Mouse (Mus musculus) limb, embryonic 14.5 days (tissue): ENCODE data around the gene 1700069L16Rik. TPM values are rescaled to one million over a fixed set of nuclear protein-coding genes. Genes with fewer than 3 reads are reported as not detected.

Experiments
- ATAC-seq: fragments of 200-750 bp; cut with Nextera tagmentation; 2 replicates; pipeline ENCODE4 v1.8.0; 2017; ENCODE audit warnings: low read depth, moderate number of reproducible peaks, moderate TSS enrichment; ENCODE audit not compliant: low FRiP score
- DNase-seq: peaks from one replicate; pipeline ENCODE4 v3.0.0-alpha.2; 2015; ENCODE audit warnings: low spot score
- H3K27ac ChIP-seq: fragments of 300-500 bp; sonication (generic); replicated peaks from 2 replicates; pipeline ENCODE4 v1.5.1; 2014; ENCODE audit warnings: low read depth, mild to moderate bottlenecking, low read length, moderate library complexity, mixed read lengths
- H3K27me3 ChIP-seq: fragments of 300-500 bp; sonication (generic); 2 replicates; pipeline ENCODE4 v1.6.1; 2014; ENCODE audit warnings: low read length, mixed read lengths; ENCODE audit not compliant: control insufficient read depth, insufficient read depth
- H3K36me3 ChIP-seq: fragments of 300-500 bp; sonication (generic); 2 replicates; pipeline ENCODE4 v1.6.1; 2014; ENCODE audit warnings: mild to moderate bottlenecking, low read length, moderate library complexity, mixed read lengths; ENCODE audit not compliant: control insufficient read depth, insufficient read depth
- H3K4me1 ChIP-seq: fragments of 300-500 bp; sonication (generic); 2 replicates; pipeline ENCODE4 v1.6.1; 2014; ENCODE audit warnings: antibody characterized with exemption, low read length, mixed read lengths; ENCODE audit not compliant: control insufficient read depth, insufficient read depth
- H3K4me2 ChIP-seq: fragments of 300-500 bp; sonication (generic); replicated peaks from 2 replicates; pipeline ENCODE4 v1.6.1; 2014; ENCODE audit warnings: low read depth, mild to moderate bottlenecking, low read length, moderate library complexity; ENCODE audit not compliant: severe bottlenecking
- H3K4me3 ChIP-seq: fragments of 300-500 bp; sonication (generic); replicated peaks from 2 replicates; pipeline ENCODE4 v1.5.1; 2014; ENCODE audit warnings: low read length
- H3K9ac ChIP-seq: fragments of 300-500 bp; sonication (generic); 2 replicates; pipeline ENCODE4 v1.6.1; 2014; ENCODE audit warnings: mild to moderate bottlenecking, low read depth, low read length, moderate library complexity; ENCODE audit not compliant: severe bottlenecking
- H3K9me3 ChIP-seq: fragments of 300-500 bp; sonication (generic); 2 replicates; pipeline ENCODE4 v1.6.1; 2016; ENCODE audit warnings: low read length; ENCODE audit not compliant: control insufficient read depth
- POLR2A ChIP-seq: fragments of 200-500 bp; IDR thresholded peaks from 2 replicates; pipeline ENCODE4 v1.8.0; 2012; ENCODE audit warnings: inconsistent platforms, mild to moderate bottlenecking, moderate library complexity, borderline replicate concordance; ENCODE audit not compliant: insufficient read depth, insufficient read length; ENCODE audit errors: extremely low read depth
- WGBS: fragments of 180-500 bp; shearing (Covaris S2); extraction: QIAGEN DNeasy Blood & Tissue Kit; methylation state at CpG from one replicate; pipeline ENCODE4 v1.1.7; 2014; 5-methylcytosine and 5-hydroxymethylcytosine counted together
- polyA plus RNA-seq, 2 experiments: library from polyadenylated mRNA; depleted of rRNA in 1 of 2; stranded (reverse) in 1 of 2; unstranded in 1 of 2; fragments of >200 nt; fragmentation: Nextera tagmentation in 1 of 2; extraction: Ambion mirVana in 1 of 2; gene quantifications; 2 replicates each; pipeline versions ENCODE4 v1.2.1 to v1.2.3; 2012 to 2014

Gene 1700069L16Rik
- polyA plus RNA-seq, 2 experiments, result not detected

DNA sequence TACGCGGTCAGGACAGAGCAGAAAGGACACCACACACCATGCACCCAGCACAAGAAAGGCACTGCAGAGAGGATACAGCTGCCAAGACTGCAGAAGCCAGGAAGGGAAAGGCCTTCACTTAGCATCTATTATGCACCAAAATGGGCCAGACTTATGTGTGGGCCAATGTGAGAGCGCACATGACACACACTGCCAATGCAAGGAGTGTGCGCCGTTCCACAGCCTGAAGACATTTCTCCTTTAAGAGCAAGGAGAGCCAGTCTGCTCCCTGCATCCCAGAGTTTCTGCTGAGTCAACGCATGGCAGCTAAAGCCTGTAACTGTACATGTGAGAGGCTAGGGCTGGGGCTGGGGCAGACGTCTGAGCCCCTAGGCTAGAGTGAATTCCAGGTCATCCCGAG is 44.2 kb upstream of the 1700069L16Rik start:
- no peak for TF ChIP-seq POLR2A
- WGBS, result 90% methylated on average over 8 of the region's 8 CpGs
- H3K4me1 ChIP-seq, result peaks cover 18% of the 10 kb centered on the region
- no peak overlapping the region for H3K27ac ChIP-seq
- no peak for ATAC-seq
- H3K9ac ChIP-seq, result no peak overlapping the region
- no peak for DNase-seq
- H3K27me3 ChIP-seq, result no peaks in the 10 kb centered on the region
- peaks cover 32% of the 10 kb centered on the region for H3K36me3 ChIP-seq
- no peaks in the 10 kb centered on the region for H3K9me3 ChIP-seq
- H3K4me3 ChIP-seq, result no peak overlapping the region
- no peak overlapping the region for H3K4me2 ChIP-seq

DNA sequence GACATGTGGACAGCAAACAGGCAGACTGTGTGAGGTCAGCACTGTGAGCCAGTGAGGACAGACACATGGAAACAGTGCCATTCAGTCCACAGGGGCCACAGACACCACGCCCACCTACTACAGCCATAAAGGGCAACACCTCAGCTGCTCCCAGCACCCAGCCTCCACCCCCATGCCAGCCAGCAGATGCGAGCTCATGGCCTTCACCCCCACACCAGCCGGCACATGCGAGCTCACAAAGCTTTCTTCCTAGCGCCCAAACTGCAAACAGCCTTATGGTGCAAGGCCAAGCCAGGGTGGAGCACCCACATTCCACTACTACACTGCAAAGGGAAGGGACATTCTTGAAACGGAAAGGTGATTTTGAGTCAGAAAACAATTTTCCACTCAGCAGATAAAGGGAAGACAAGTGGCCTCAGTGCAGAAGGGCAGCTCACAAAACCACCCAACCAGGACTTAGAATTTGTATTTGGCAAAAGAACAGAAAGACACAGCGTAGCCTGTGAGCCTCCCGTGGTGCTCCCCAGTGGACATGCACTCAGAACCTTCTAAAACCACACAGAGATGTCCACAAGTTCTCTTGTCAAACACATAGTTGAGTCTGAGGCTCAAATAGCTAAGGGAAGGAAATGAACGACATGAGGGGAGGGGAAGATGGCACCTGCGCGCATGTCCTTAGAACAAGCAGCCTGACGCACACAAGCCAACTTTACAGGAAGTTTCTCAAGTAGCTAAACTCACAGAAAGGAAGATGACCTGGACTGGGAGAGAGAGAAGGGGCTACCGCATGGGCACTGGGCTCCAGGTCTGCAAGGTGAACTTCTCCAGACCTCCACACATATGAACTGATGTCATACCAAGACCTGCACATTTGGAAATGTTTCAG is 41.3 kb upstream of the 1700069L16Rik start:
- H3K4me2 ChIP-seq, result no peak overlapping the region
- 86% methylated on average over 13 of the region's 13 CpGs for WGBS

DNA sequence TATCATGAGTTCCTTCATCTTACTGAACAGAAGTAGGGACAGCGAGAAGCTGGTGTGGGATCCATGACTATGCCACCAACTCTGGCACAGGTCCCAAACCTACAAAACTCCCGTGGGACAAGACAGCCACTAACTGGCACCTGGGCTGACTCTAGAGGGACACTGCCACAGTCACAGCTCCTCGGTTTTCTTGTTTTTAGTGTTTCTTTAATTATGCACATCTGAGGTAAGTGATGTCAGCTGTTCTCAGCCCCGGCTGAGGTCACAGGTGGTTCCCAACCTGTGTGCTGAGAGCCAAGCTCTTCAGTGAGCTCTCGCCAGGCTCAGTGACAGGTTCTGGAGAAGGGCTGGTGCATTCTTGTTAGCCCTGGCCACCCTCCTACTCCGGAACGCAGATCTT is 39.9 kb upstream of the 1700069L16Rik start:
- Histone ChIP-seq H3K9ac (no peak overlapping the region), H3K36me3 (peaks cover 72% of the 10 kb centered on the region), H3K9me3 (no peaks in the 10 kb centered on the region), H3K27me3 (no peaks in the 10 kb centered on the region), H3K4me1 (peaks cover 1% of the 10 kb centered on the region; the same call in 1 of the 2 replicates), H3K4me3 (no peak overlapping the region), H3K4me2 (no peak overlapping the region), H3K27ac (no peak overlapping the region)
- DNase-seq (no peak), ATAC-seq (no peak)
- WGBS, result 88% methylated on average over 7 of the region's 7 CpGs
- TF ChIP-seq POLR2A, result no peak

More for the DNA sequence above, 41.3 kb upstream of the 1700069L16Rik start:
- no peaks in the 10 kb centered on the region for H3K9me3 ChIP-seq
- H3K9ac ChIP-seq, result no peak overlapping the region
- no peak for ATAC-seq
- H3K4me3 ChIP-seq, result no peak overlapping the region
- no peak overlapping the region for H3K27ac ChIP-seq
- peaks cover 58% of the 10 kb centered on the region for H3K36me3 ChIP-seq
- DNase-seq, result no peak
- peaks cover 14% of the 10 kb centered on the region for H3K4me1 ChIP-seq
- H3K27me3 ChIP-seq, result no peaks in the 10 kb centered on the region
- no peak for TF ChIP-seq POLR2A

DNA sequence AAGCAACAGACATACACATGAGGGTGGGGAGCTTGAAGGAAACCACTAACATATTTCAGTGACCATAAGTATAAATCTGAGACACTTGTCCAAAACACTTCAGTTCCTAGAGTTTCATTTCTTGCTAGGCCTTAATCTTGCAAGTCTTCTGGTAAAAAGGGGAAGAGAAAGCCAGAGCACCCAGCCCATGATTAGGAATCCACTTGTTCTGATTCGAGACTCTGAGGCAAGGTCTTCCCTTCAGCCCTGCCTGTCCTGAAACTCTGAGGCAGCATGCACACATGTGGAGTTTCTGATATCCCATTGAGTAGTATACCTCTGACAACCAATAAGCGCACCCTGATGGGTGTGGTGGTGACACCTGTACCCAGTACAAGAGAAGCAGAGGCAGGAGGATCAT is 37.0 kb upstream of the 1700069L16Rik start:
- WGBS, result 88% methylated on average over 2 of the region's 2 CpGs
- DNase-seq, result no peak

DNA sequence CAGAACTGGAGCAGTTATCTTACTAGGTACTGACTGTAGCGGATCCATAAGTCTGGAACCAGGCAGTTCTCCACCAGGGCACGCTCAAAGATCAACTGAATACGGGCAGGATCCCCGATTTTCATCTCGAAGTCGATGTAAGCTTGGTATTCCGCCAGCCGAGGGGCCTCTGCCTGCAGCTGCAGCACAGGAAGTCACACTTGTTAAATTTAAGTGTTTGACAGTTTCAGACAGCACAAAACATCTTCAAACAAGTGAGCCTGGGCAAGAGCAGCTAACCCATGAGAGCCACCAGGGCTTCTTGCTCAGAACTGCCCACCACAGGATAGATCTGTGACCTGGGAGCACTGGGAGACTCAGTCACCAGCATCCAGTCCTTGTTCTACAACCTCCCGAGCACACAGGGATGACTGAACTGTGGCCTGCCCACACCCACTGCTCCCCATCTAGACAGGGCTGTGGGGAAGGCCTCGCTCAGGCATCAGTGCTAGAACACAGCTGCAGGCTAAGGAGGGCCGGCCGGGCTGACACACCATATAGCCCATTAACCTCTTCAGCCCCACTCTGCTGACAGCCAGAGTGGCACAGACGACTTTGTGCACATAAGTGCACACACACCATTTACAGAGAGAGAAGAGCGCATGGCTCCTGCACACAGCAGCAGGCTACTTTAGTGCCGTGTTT is 30.9 kb upstream of the 1700069L16Rik start:
- TF ChIP-seq POLR2A, result no peak
- no peak for ATAC-seq
- Histone ChIP-seq H3K4me2 (no peak overlapping the region), H3K9ac (no peak overlapping the region), H3K4me3 (no peak overlapping the region), H3K4me1 (no peaks in the 10 kb centered on the region), H3K36me3 (peaks cover 99% of the 10 kb centered on the region), H3K27ac (no peak overlapping the region), H3K27me3 (no peaks in the 10 kb centered on the region), H3K9me3 (no peaks in the 10 kb centered on the region)
- DNase-seq, result no peak
- 87% methylated on average over 15 of the region's 15 CpGs for WGBS

More for the DNA sequence above, 37.0 kb upstream of the 1700069L16Rik start:
- Histone ChIP-seq H3K9ac (no peak overlapping the region), H3K4me1 (no peaks in the 10 kb centered on the region), H3K9me3 (no peaks in the 10 kb centered on the region), H3K4me3 (no peak overlapping the region), H3K4me2 (no peak overlapping the region), H3K27ac (no peak overlapping the region), H3K27me3 (no peaks in the 10 kb centered on the region), H3K36me3 (peaks cover 77% of the 10 kb centered on the region)
- no peak for TF ChIP-seq POLR2A
- no peak for ATAC-seq
